Mouse (Mus musculus) CH12.LX (cell line): ENCODE data around the gene Cyp1b1.

Experiments
- CTCF ChIP-seq, 2 experiments: IDR thresholded peaks in 1 of 2; conservative IDR thresholded peaks in 1 of 2; 2 replicates each; pipeline ENCODE4 v1.5.1; 2011 to 2012; ENCODE audit warnings: low read depth in 2 of 2, low read length in 2 of 2, improper control_type of control experiment in 1 of 2, inconsistent platforms in 1 of 2, mild to moderate bottlenecking in 1 of 2, moderate library complexity in 1 of 2
- EP300 ChIP-seq: IDR thresholded peaks from 2 replicates; pipeline ENCODE4 v1.6.1; 2011; ENCODE audit warnings: low read length, improper control_type of control experiment
- HCFC1 ChIP-seq: IDR thresholded peaks from 2 replicates; pipeline ENCODE4 v1.6.1; 2012; ENCODE audit warnings: low read depth, mild to moderate bottlenecking, inconsistent platforms, low read length, improper control_type of control experiment
- JUN ChIP-seq: IDR thresholded peaks from 2 replicates; pipeline ENCODE4 v1.6.1; 2011; ENCODE audit warnings: low read depth, mild to moderate bottlenecking, low read length, improper control_type of control experiment, moderate library complexity; ENCODE audit not compliant: insufficient read depth
- JUND ChIP-seq: conservative IDR thresholded peaks from 2 replicates; pipeline ENCODE4 v1.6.1; 2011; ENCODE audit warnings: low read depth, low read length, improper control_type of control experiment
- MAFK ChIP-seq: IDR thresholded peaks from 2 replicates; pipeline ENCODE4 v1.6.1; 2011; ENCODE audit warnings: low read length, improper control_type of control experiment; ENCODE audit not compliant: insufficient replicate concordance
- MAX ChIP-seq: IDR thresholded peaks from 2 replicates; pipeline ENCODE4 v1.6.1; 2011; ENCODE audit warnings: low read length, improper control_type of control experiment
- NRF1 ChIP-seq: IDR thresholded peaks from 2 replicates; pipeline ENCODE4 v1.6.1; 2014; ENCODE audit warnings: low read depth, mild to moderate bottlenecking, inconsistent platforms, low read length, improper control_type of control experiment, moderate library complexity
- POLR2A ChIP-seq: IDR thresholded peaks from 2 replicates; pipeline ENCODE4 v1.6.1; 2011; ENCODE audit warnings: low read depth, mild to moderate bottlenecking, improper control_type of control experiment, low read length
- POLR2AphosphoS2 ChIP-seq: IDR thresholded peaks from 2 replicates; pipeline ENCODE4 v1.6.1; 2011; ENCODE audit warnings: low read depth, low read length, improper control_type of control experiment
- USF1 ChIP-seq: IDR thresholded peaks from 2 replicates; pipeline ENCODE4 v1.6.1; 2014; ENCODE audit warnings: low read depth, mild to moderate bottlenecking, inconsistent platforms, low read length, improper control_type of control experiment
- ZC3H11A ChIP-seq: IDR thresholded peaks from 2 replicates; pipeline ENCODE4 v1.6.1; 2012; ENCODE audit warnings: low read depth, mild to moderate bottlenecking, inconsistent platforms, low read length, improper control_type of control experiment
- ZNF384 ChIP-seq: IDR thresholded peaks from 2 replicates; pipeline ENCODE4 v1.6.1; 2012; ENCODE audit warnings: low read depth, low read length, improper control_type of control experiment, inconsistent platforms

- TF ChIP-seq POLR2A (no peak), USF1 (no peak), POLR2AphosphoS2 (no peak), CTCF (conservative IDR thresholded peaks at IDR 0.05 in 1 of 2, IDR thresholded peaks at IDR 0.05 in 1 of 2; ENCODE audit: low read depth in 2 of 2, low read length in 2 of 2) (no peak), HCFC1 (no peak), MAFK (no peak), JUN (no peak), MAX (no peak), ZNF384 (no peak), EP300 (no peak), NRF1 (no peak), JUND (no peak), ZC3H11A (no peak)
Measured at GRCm38 (mm10) chr17:79713276-79713642, 1.6 kb downstream of the Cyp1b1 start.
